In the genomic region with DNA sequence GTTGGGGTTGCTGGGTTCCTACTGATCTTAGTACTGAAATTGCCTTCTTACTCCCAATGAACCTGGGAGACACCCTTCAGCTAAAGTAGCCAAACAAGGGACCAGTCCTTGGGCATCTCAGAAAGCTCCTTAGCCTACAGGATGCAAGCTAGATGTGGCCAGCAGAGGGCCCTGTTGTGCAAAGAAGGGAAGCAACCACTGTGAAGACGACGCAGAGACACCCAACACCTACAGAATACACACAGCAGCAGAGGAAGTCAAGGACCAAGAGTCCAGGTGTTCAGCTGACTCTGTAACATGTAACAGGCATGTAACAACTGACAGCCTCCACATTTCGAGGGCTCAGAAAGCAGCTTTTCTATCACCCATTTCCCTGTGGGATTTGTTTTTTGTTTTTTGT, we compare ENCODE assay signal across 8 mouse cellular contexts. TPM values are rescaled to one million over a fixed set of nuclear protein-coding genes. Genes with fewer than 3 reads are reported as not detected.
A peak's percentile ranks its signal among the peaks of the same experiment; 100 is the strongest.
DNase-seq lines count a peak whose midpoint lies in the region; ATAC-seq and TF ChIP-seq lines count a peak whose summit lies in the region.

No protein-coding gene starts in this region.

- no peak for TF ChIP-seq POLR2A in bone marrow macrophage, adult 2 months (IDR thresholded peaks at IDR 0.05; ENCODE audit: borderline replicate concordance, low read depth, low read length)

- DNase-seq in cerebellum, adult 11 months: peak; percentile 43
- DNase-seq in midbrain, embryonic 11.5 days (ENCODE audit: low spot score, missing footprints): peak; percentile 89
- DNase-seq in gastrocnemius, postnatal 14 days: peak; percentile 61
- DNase-seq in lung, adult 18-20 months: peak; percentile 75 to 79
- peak; percentile 68 to 89 for DNase-seq in spleen, postnatal 10 days (ENCODE audit: low spot score in 2 of 2)

- no peak overlapping the region for H3K4me2 ChIP-seq in midbrain, embryonic 11.5 days
- no peak overlapping the region for H3K4me2 ChIP-seq in midbrain, embryonic 15.5 days

- H3K9me3 ChIP-seq in midbrain, embryonic 11.5 days (ENCODE audit: control insufficient read depth, low read length): no peaks in the 10 kb centered on the region
- H3K9me3 ChIP-seq in midbrain, embryonic 15.5 days: no peaks in the 10 kb centered on the region

- ATAC-seq in cerebellum, adult (ENCODE audit: insufficient number of reproducible peaks, low FRiP score, low TSS enrichment): no peak
- ATAC-seq in midbrain, embryonic 11.5 days (ENCODE audit: low FRiP score): no peak
- ATAC-seq in midbrain, embryonic 15.5 days (replicated peaks): no peak

- H3K4me3 ChIP-seq in midbrain, embryonic 11.5 days (ENCODE audit: low read depth, low read length): no peak overlapping the region
- H3K4me3 ChIP-seq in midbrain, embryonic 15.5 days: no peak overlapping the region
- H3K4me3 ChIP-seq in bone marrow macrophage, adult 2 months (ENCODE audit: insufficient read depth, low read length): no peak overlapping the region

- H3K27ac ChIP-seq in midbrain, embryonic 11.5 days (ENCODE audit: low read depth, low read length): no peak overlapping the region
- no peak overlapping the region for H3K27ac ChIP-seq in midbrain, embryonic 15.5 days
- no peak overlapping the region for H3K27ac ChIP-seq in bone marrow macrophage, adult 2 months (ENCODE audit: insufficient read depth, low read depth, low read length)

- no peaks in the 10 kb centered on the region for H3K36me3 ChIP-seq in midbrain, embryonic 11.5 days (ENCODE audit: control insufficient read depth, insufficient read depth, low read length)
- H3K36me3 ChIP-seq in midbrain, embryonic 15.5 days (replicated peaks): no peaks in the 10 kb centered on the region

- 37% methylated on average over 3 of the region's 3 CpGs for WGBS in midbrain, embryonic 11.5 days
- WGBS in midbrain, embryonic 15.5 days: 51% methylated on average over 3 of the region's 3 CpGs

- H3K4me1 ChIP-seq in midbrain, embryonic 11.5 days (ENCODE audit: control insufficient read depth, insufficient read depth, low read length): no peaks in the 10 kb centered on the region
- H3K4me1 ChIP-seq in midbrain, embryonic 15.5 days: no peaks in the 10 kb centered on the region
- H3K4me1 ChIP-seq in bone marrow macrophage, adult 2 months (ENCODE audit: control insufficient read depth, insufficient read depth, low read length): peaks cover 7% of the 10 kb centered on the region

- H3K27me3 ChIP-seq in midbrain, embryonic 11.5 days (ENCODE audit: control insufficient read depth, insufficient read depth, low read length): no peaks in the 10 kb centered on the region
- H3K27me3 ChIP-seq in midbrain, embryonic 15.5 days (replicated peaks): no peaks in the 10 kb centered on the region

- no peak overlapping the region for H3K9ac ChIP-seq in midbrain, embryonic 11.5 days (ENCODE audit: low read length)
- H3K9ac ChIP-seq in midbrain, embryonic 15.5 days: no peak overlapping the region

- intact Hi-C loops in gastrocnemius, postnatal 14 days (cut with DNase I; ENCODE audit: low total_unique reads): loop anchor here (5.0 kb wide), 1 partner anchor 33 kb away; no protein-coding TSS in a partner anchor

- TF ChIP-seq CTCF in bone marrow macrophage, adult 2 months (IDR thresholded peaks at IDR 0.05; ENCODE audit: low read depth, low read length): peak; percentile 30; the same call in 1 of the 2 replicates

RNA-seq across cellular contexts. Expression of a gene that starts 16.8 kb away (rescaled TPM):
- 57.5 and 59.7 TPM in 2 replicates for polyA plus RNA-seq in midbrain, embryonic 11.5 days (2014; fragmentation: Nextera tagmentation; extraction: Ambion mirVana)
- 156 and 163 TPM in 2 replicates for polyA plus RNA-seq in midbrain, embryonic 15.5 days (2015; fragmentation: Nextera tagmentation; extraction: Ambion mirVana)
- 22.9 and 26.0 TPM in 2 replicates for polyA plus RNA-seq in bone marrow macrophage, adult 2 months (2012; ENCODE audit: insufficient read depth, insufficient read length, missing spikeins)
- total RNA-seq in gastrocnemius, postnatal 14 days (2021): 10 to 100 TPM in 1 of 2 experiments, 1 to 10 TPM in 1; 9.7 to 14.8 TPM
